15 mouse cellular contexts compared by ENCODE assay signal in genomic region chr3:34665751-34666665, GRCm38 (mm10). TPM values are rescaled to one million over a fixed set of nuclear protein-coding genes. Genes with fewer than 3 reads are reported as not detected.
A peak's percentile ranks its signal among the peaks of the same experiment; 100 is the strongest.
DNase-seq lines count a peak whose midpoint lies in the region; ATAC-seq and TF ChIP-seq lines count a peak whose summit lies in the region.
"Had no signal": no experiment of that assay in that cellular context is flagged by ENCODE, and none has a peak within 500 bp of the region (broad histone marks: within the 10 kb centered on the region; RNA-seq: fewer than 3 reads in every experiment).

No protein-coding gene starts in this region.

- no peak for ATAC-seq in forebrain, postnatal 0 days
- no peak for ATAC-seq in midbrain, embryonic 15.5 days (replicated peaks)
- ATAC-seq in stomach, embryonic 16.5 days (ENCODE audit: insufficient read depth, low FRiP score), result peak; percentile 12; the same call in 1 of the 2 replicates

- DNase-seq in layer of hippocampus, adult 2 months (ENCODE audit: low spot score in 2 of 2), result no peak
- no peak for DNase-seq in layer of hippocampus, postnatal 14 days (ENCODE audit: low spot score in 2 of 2)
- no peak for DNase-seq in forebrain, postnatal 0 days
- DNase-seq in urinary bladder, adult 18-20 months (ENCODE audit: low spot score in 2 of 2), result no peak
- DNase-seq in lung, adult 18-20 months, result no peak
- DNase-seq in gastrocnemius, adult 8-10 months (ENCODE audit: low spot score in 2 of 2), result no peak
- DNase-seq: adrenal gland, postnatal 25 days; cerebellum, adult 9-10 months; heart, adult 2 months; heart, postnatal 36 days; lung, postnatal 14 days; spleen, adult 18-20 months; thymus, postnatal 14 days had no signal

- H3K4me1 ChIP-seq in forebrain, postnatal 0 days (ENCODE audit: insufficient read depth), result peaks cover 10% of the 10 kb centered on the region
- H3K4me1 ChIP-seq in midbrain, embryonic 15.5 days, result peaks cover 53% of the 10 kb centered on the region
- H3K4me1 ChIP-seq in stomach, embryonic 16.5 days (ENCODE audit: control insufficient read depth, insufficient read depth, low read length), result peaks cover 2% of the 10 kb centered on the region; the same call in 1 of the 2 replicates

- peak overlapping the region; percentile 61; the same call in 1 of the 2 replicates for H3K9ac ChIP-seq in forebrain, postnatal 0 days
- H3K9ac ChIP-seq in midbrain, embryonic 15.5 days, result no peak overlapping the region
- H3K9ac ChIP-seq in stomach, embryonic 16.5 days (ENCODE audit: low read length), result peak overlapping the region; percentile 50

- H3K27ac ChIP-seq in layer of hippocampus, adult 2 months, result peak overlapping the region; percentile 93
- peak overlapping the region; percentile 92 for H3K27ac ChIP-seq in forebrain, postnatal 0 days (ENCODE audit: low read depth, low read length)
- H3K27ac ChIP-seq in midbrain, embryonic 15.5 days, result peak overlapping the region; percentile 85
- peak overlapping the region; percentile 85 for H3K27ac ChIP-seq in stomach, embryonic 16.5 days (ENCODE audit: low read length)
- H3K27ac ChIP-seq: heart, adult 2 months had no signal

- H3K36me3 ChIP-seq in forebrain, postnatal 0 days (ENCODE audit: insufficient read depth), result no peaks in the 10 kb centered on the region
- H3K36me3 ChIP-seq in midbrain, embryonic 15.5 days (replicated peaks), result no peaks in the 10 kb centered on the region
- H3K36me3 ChIP-seq in stomach, embryonic 16.5 days (ENCODE audit: control insufficient read depth, insufficient read depth, low read length), result no peaks in the 10 kb centered on the region

- H3K27me3 ChIP-seq in forebrain, postnatal 0 days (ENCODE audit: insufficient read depth, low read length), result no peaks in the 10 kb centered on the region
- peaks cover 15% of the 10 kb centered on the region; the same call in 1 of the 2 replicates for H3K27me3 ChIP-seq in midbrain, embryonic 15.5 days (replicated peaks)
- H3K27me3 ChIP-seq in stomach, embryonic 16.5 days (ENCODE audit: control insufficient read depth, insufficient read depth, low read length), result peaks cover 53% of the 10 kb centered on the region

- H3K4me3 ChIP-seq in layer of hippocampus, adult 2 months, result peak overlapping the region; percentile 52
- H3K4me3 ChIP-seq in forebrain, postnatal 0 days (ENCODE audit: low read depth, low read length), result no peak overlapping the region
- H3K4me3 ChIP-seq in midbrain, embryonic 15.5 days, result 0 out of 2 replicates have a peak overlapping the region, but pooled peaks have one; percentile 35
- peak overlapping the region; percentile 46 for H3K4me3 ChIP-seq in stomach, embryonic 16.5 days (replicated peaks; ENCODE audit: low read length)

- no peaks in the 10 kb centered on the region for H3K9me3 ChIP-seq in forebrain, postnatal 0 days (ENCODE audit: low read length)
- no peaks in the 10 kb centered on the region for H3K9me3 ChIP-seq in midbrain, embryonic 15.5 days
- no peaks in the 10 kb centered on the region for H3K9me3 ChIP-seq in stomach, embryonic 16.5 days (replicated peaks; ENCODE audit: control insufficient read depth, low read length)

- TF ChIP-seq CTCF in layer of hippocampus, adult 2 months (conservative IDR thresholded peaks at IDR 0.05), result peak; percentile 23
- TF ChIP-seq CTCF in forebrain, postnatal 0 days (IDR thresholded peaks at IDR 0.05; ENCODE audit: low read depth), result peak; percentile 19; the same call in 1 of the 2 replicates

- H3K4me2 ChIP-seq in forebrain, postnatal 0 days (ENCODE audit: low read depth), result peak overlapping the region; percentile 88
- H3K4me2 ChIP-seq in midbrain, embryonic 15.5 days, result peak overlapping the region; percentile 70
- H3K4me2 ChIP-seq in stomach, embryonic 16.5 days (ENCODE audit: low read depth, low read length), result peak overlapping the region; percentile 56

- WGBS in forebrain, postnatal 0 days, result 11% methylated on average over 10 of the region's 10 CpGs
- 5% methylated on average over 10 of the region's 10 CpGs for WGBS in midbrain, embryonic 15.5 days
- WGBS in stomach, embryonic 16.5 days, result 6% methylated on average over 10 of the region's 10 CpGs

RNA-seq across cellular contexts. Expression of gene Sox2, which starts 15.8 kb away (rescaled TPM):
- 10 to 100 TPM; 41.1 to 45.9 TPM for total RNA-seq in layer of hippocampus, adult 2 months (2021)
- 10 to 100 TPM; 48.1 to 50.1 TPM for total RNA-seq in layer of hippocampus, postnatal 14 days (2021)
- total RNA-seq in forebrain, postnatal 0 days (2014; rRNA removed), result 80.9 and 120 TPM in 2 replicates
- 23.1 and 31.0 TPM in 2 replicates for polyA plus RNA-seq in forebrain, postnatal 0 days (2015; fragmentation: Nextera tagmentation; extraction: Ambion mirVana)
- 20.7 and 23.2 TPM in 2 replicates for polyA plus RNA-seq in midbrain, embryonic 15.5 days (2015; fragmentation: Nextera tagmentation; extraction: Ambion mirVana)
- 7.7 and 8.6 TPM in 2 replicates for polyA plus RNA-seq in stomach, embryonic 16.5 days (2015; fragmentation: Nextera tagmentation; extraction: Ambion mirVana)
- total RNA-seq in gastrocnemius, adult 8-10 months (2022), result under 1 TPM in 1 of 4 experiments, not detected in 3; 0.13 TPM
- total RNA-seq: heart, adult 2 months had no signal

Comparison
In these comparisons a context has a peak if more than half of its experiments do, and no peak if none do; other contexts are left out.
1. RNA of gene Sox2, which starts 15.8 kb away (total RNA-seq): 80.9 to 120 TPM in forebrain, postnatal 0 days, 48.1 to 50.1 TPM in layer of hippocampus, postnatal 14 days and 41.1 to 45.9 TPM in layer of hippocampus, adult 2 months; 0.13 TPM in gastrocnemius, adult 8-10 months; every median in the first group is over 10 times any median in the second.
2. Peak in every context shown above with its lines, with median percentiles within 50 percentile points of each other: H3K27ac ChIP-seq and H3K4me2 ChIP-seq.